Mouse (Mus musculus) heart, postnatal 0 days (tissue): ENCODE data around the gene Ankrd66.

Experiments
- CTCF ChIP-seq: IDR thresholded peaks from 2 replicates; pipeline ENCODE4 v1.5.1; 2016; ENCODE audit warnings: antibody characterized with exemption, control low read depth, low read depth
- EP300 ChIP-seq: IDR thresholded peaks from 2 replicates; pipeline ENCODE4 v1.6.1; 2016; ENCODE audit warnings: antibody characterized with exemption, low read depth

GRCm38 (mm10) chr17:43563192-43563987 lies 20.0 kb upstream of the Ankrd66 start:
- TF ChIP-seq CTCF (no peak), EP300 (no peak)
